Mouse (Mus musculus) thymus, adult 2 months (tissue): ENCODE data around the gene Six1. TPM values are rescaled to one million over a fixed set of nuclear protein-coding genes. Genes with fewer than 3 reads are reported as not detected.

ENCODE experiments used
- DNase-seq: peaks from one replicate; pipeline ENCODE4 v3.0.0; 2021
- H3K27ac ChIP-seq: fragments of 200-500 bp; 2 replicates; pipeline ENCODE4 v1.5.1; 2012; ENCODE audit warnings: low read length, control low read depth; ENCODE audit not compliant: control insufficient read depth, insufficient read depth
- H3K27me3 ChIP-seq: fragments of 200-500 bp; 2 replicates; pipeline ENCODE4 v1.6.1; 2012; ENCODE audit warnings: mild to moderate bottlenecking, low read length, moderate library complexity, mixed read lengths; ENCODE audit not compliant: control insufficient read depth, insufficient read depth
- H3K36me3 ChIP-seq: fragments of 200-500 bp; 2 replicates; pipeline ENCODE4 v1.6.1; 2012; ENCODE audit warnings: mild to moderate bottlenecking, low read length, moderate library complexity; ENCODE audit not compliant: control insufficient read depth, insufficient read depth
- H3K4me1 ChIP-seq: fragments of 200-500 bp; replicated peaks from 2 replicates; pipeline ENCODE4 v1.6.1; 2012; ENCODE audit warnings: low read length; ENCODE audit not compliant: control insufficient read depth, insufficient read depth
- H3K4me3 ChIP-seq: fragments of 200-500 bp; 2 replicates; pipeline ENCODE4 v1.5.1; 2012; ENCODE audit warnings: mild to moderate bottlenecking, low read length, control low read depth, moderate library complexity; ENCODE audit not compliant: control insufficient read depth, insufficient read depth
- CTCF ChIP-seq: fragments of 200-500 bp; IDR thresholded peaks from 2 replicates; pipeline ENCODE4 v1.5.1; 2012; ENCODE audit warnings: mild to moderate bottlenecking, control low read depth, low read length, moderate library complexity, borderline replicate concordance; ENCODE audit not compliant: control insufficient read depth, poor library complexity, insufficient read depth; ENCODE audit errors: extremely low read depth
- POLR2A ChIP-seq: fragments of 200-500 bp; IDR thresholded peaks from 2 replicates; pipeline ENCODE4 v1.6.1; 2012; ENCODE audit warnings: mild to moderate bottlenecking, low read length, control low read depth, moderate library complexity; ENCODE audit not compliant: control insufficient read depth, poor library complexity, insufficient read depth; ENCODE audit errors: extremely low read depth
- WGBS: fragments of 180-500 bp; shearing (Covaris S2); methylation state at CpG from one replicate; pipeline ENCODE4 v1.1.7; 2018; 5-methylcytosine and 5-hydroxymethylcytosine counted together
- polyA plus RNA-seq: library from polyadenylated mRNA; depleted of rRNA; stranded (reverse); fragments of >200 nt; gene quantifications from 2 replicates; pipeline ENCODE4 v1.2.3, GENCODE M21; 2012; rRNA removed

The Six1 gene
- polyA plus RNA-seq, 1 experiment, result 13.9 TPM

DNA sequence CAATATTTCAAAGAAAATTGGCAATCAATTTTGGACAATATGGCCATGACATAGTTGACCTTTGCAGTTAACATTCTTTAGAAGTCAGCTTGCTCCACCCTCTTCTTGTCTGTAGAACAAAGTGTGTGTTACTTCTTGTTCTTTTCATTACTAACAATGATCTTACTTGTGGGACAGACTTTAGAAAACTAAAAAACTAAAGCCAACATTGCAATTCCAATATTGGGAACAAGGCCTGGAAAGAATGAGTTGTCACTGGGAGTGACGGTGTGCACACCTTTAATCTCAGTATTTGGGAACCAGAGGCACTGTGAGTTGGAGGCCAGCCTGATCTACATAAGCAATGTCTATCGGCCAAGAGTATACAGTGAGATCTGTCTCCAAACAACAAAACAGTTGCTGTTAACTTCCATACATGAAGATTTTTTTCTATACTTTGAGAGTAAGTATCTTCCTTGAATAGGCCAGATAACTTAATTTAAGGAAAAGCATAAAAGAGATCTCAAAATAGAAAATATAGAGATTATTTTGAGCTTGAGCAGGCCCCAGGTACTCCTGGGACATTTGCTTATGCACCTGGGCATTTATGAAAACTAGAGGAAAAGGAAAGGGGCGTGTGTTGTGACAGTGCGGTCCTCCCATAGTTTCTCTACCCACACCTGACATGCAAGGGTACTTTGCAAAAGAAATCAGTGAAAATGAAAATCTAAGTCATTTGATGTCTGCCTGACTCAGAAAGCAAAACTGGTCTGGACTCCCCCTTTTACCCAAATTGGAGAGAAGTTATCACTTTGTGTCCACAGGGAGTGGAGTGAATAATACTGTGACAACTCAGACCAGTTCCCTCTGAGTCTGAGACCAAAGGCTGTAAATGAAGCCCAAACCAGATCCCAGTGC lies 55.3 kb downstream of the Six1 start:
- Histone ChIP-seq H3K27ac (no peak overlapping the region), H3K27me3 (no peaks in the 10 kb centered on the region; the same call in 1 of the 2 replicates), H3K4me3 (no peak overlapping the region), H3K4me1 (no peaks in the 10 kb centered on the region), H3K36me3 (no peaks in the 10 kb centered on the region)
- no peak for TF ChIP-seq CTCF
- no peak for TF ChIP-seq POLR2A
- 93% methylated on average over 4 of the region's 4 CpGs for WGBS
- DNase-seq, result no peak

DNA sequence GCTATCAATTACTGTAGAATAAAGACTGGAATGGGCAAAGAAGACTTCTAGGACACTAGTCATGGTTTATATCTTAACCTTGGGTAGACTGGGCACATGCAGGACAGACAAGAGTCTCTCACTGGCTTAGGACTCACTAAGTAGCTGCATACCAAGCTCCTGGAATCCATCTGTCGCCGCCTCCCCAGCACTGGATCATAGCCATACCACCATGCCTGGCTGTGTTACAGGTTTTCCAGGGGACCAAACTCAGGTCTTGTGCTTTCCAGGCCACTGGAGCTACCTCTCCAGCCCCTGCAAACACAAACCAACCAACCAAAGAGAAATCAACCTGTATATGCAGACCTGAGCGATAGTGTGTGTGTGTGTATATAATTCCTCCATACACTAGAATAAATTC lies 57.0 kb downstream of the Six1 start:
- no peak for DNase-seq
- H3K4me1 ChIP-seq, result no peaks in the 10 kb centered on the region
- H3K27me3 ChIP-seq, result no peaks in the 10 kb centered on the region; the same call in 1 of the 2 replicates
- H3K4me3 ChIP-seq, result no peak overlapping the region
- no peak for TF ChIP-seq POLR2A
- TF ChIP-seq CTCF, result no peak
- H3K36me3 ChIP-seq, result no peaks in the 10 kb centered on the region
- 97% methylated on average over 3 of the region's 3 CpGs for WGBS
- H3K27ac ChIP-seq, result no peak overlapping the region

Other genes starting within 250 kb of the Six1 start
- gene Six6, start 114.0 kb downstream of the Six1 start, polyA plus RNA-seq, result not detected in 2 replicates
- gene 4930447C04Rik, start 113.1 kb downstream of the Six1 start, polyA plus RNA-seq, result not detected in 2 replicates
- gene Six4, start 59.6 kb upstream of the Six1 start, polyA plus RNA-seq, result 1.1 and 1.4 TPM in 2 replicates
- gene Mnat1, start 69.8 kb upstream of the Six1 start, polyA plus RNA-seq, result 6.4 and 8.7 TPM in 2 replicates
- 5.7 and 6.5 TPM in 2 replicates for gene Trmt5, start 232.8 kb upstream of the Six1 start, polyA plus RNA-seq
- 32.7 and 38.1 TPM in 2 replicates for gene Slc38a6, start 232.9 kb upstream of the Six1 start, polyA plus RNA-seq